Mouse (Mus musculus): ENCODE data around the gene Nptxr.

- TF ChIP-seq CTCF (IDR thresholded peaks at IDR 0.05) (no peak), EP300 (IDR thresholded peaks at IDR 0.05) (no peak)
These were observed 13.7 kb downstream of the Nptxr start for GRCm38 (mm10) chr15:79790905-79791304.

Measured in lung, postnatal 0 days (tissue).